Mouse (Mus musculus) large intestine, adult 2 months (tissue): Measurements from ENCODE around the gene Trpv4. TPM values are rescaled to one million over a fixed set of nuclear protein-coding genes. Genes with fewer than 3 reads are reported as not detected.

Source experiments
- DNase-seq: peaks from one replicate; pipeline ENCODE4 v3.0.0-alpha.2; 2012; ENCODE audit warnings: low read depth, low spot score
- WGBS: fragments of 180-500 bp; shearing (Covaris S2); methylation state at CpG from one replicate; pipeline ENCODE4 v1.1.7; 2018; 5-methylcytosine and 5-hydroxymethylcytosine counted together
- polyA plus RNA-seq: library from polyadenylated mRNA; depleted of rRNA; stranded (reverse); fragments of >200 nt; gene quantifications from 2 replicates; pipeline ENCODE4 v1.2.3, GENCODE M21; 2012

Trpv4 gene
- polyA plus RNA-seq, 1 experiment = 2.2 TPM

DNA sequence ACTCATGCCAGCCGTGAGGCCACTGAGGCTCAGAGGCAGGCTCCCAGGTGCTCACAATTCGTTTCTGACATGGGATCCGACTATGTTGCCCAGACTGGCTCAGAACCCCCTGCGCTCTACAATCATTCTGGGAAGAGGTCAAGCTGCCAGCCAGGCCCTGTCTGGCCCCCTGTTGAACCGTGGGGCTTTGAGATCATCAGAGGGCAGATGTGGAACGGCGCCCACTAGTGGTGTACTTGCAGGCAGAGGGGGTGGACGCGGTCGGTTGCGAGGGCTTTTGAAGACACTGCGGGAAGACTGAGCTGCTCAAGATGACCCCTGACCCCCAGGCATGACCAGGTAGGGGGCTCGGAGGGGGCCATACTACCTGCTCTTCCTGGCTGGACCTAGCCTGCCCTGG, 14.9 kb upstream of the Trpv4 start:
- DNase-seq = no peak
- WGBS = 90% methylated on average over 13 of the region's 13 CpGs

DNA sequence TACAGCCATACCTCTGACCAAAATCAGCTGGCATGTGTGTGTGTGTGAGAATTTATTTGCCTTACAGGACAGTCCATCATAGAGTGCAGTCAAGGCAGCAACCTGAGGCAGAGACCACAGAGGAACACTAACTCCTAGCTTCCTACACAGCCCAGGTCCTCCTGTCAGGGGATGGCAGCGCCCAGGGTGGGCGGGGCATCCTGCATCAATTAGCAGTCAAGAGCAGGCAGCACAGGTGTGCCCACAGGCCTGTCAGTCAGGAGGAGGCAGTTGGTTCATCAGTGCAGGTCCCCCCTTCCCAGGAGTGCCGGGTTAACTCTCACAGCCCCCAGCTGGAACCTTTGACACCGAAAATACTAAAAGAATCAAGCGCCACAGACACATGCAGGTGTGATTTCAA, 10.8 kb upstream of the Trpv4 start:
- DNase-seq = no peak
- WGBS = 92% methylated on average over 5 of the region's 5 CpGs

DNA sequence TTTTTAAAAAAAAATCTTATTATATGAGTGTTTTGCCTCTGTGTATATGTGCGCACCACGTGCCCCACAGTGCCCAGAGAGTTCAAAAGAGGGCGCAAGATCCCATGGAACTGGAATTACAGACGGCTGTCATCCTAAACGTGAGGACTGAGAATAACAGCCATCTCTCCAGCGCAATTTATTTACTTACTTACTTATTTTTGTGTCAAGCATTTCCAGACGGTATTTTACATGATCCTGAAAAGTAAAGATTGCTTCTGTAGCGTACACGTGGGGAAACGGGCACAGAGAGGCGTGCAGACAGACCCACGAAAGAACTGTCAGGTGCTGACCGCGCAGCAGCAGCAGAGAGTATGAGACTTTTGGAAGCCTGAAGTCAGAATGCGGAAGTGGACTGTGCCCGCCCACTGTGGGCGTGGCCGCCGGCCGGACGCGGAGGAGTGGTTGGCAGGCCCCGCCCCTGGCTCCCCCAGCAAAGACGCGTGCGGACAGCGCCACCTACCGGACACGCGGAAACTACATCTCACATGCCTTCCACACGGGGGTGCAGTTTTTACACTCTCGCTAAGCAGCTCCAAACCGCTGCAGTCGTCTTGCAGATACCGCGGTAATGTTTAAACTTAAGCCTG, 9.1 kb upstream of the Trpv4 start:
- peak; percentile 85 for DNase-seq
- 1% methylated on average over 36 of the region's 36 CpGs for WGBS

DNA sequence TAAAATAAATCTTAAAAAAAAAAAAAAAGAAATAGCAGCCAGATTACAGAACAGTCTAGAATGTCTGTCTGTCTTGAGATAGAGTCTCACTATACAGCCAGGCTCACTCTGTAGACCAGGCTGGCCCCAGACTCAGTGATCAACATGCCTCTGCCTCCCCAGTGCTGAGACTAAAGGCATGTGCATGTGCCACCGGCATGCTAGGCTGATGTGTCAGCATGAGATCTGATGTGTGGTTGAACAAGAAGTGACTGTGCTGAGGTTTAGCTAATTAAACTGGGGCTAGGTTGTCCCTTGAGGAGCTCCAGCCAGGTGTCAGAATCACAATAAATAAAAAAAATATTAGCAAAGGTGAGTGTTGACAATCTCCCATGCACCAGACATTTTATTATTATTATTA, 8.4 kb upstream of the Trpv4 start:
- WGBS = 61% methylated on average over 1 of the region's 1 CpGs
- no peak for DNase-seq

DNA sequence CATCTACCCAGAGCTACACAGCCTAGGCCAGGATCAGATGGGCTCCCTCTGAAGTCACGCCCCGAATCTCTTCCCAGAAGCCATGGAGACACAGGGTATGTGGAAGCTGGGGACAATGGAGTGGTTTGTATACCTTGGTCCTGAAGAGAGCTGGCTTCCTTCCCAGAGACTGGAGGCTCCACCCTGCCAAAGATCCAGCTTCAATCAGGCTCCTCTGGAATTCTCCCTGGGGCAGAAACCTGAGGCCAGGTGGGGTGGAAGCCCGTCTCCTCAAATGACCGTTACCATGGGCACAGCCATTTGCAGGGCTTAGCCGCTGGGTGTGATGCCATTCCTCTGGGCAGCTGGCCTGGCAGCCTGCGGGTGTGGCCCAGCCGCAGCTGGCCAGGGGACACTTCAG, 6.5 kb upstream of the Trpv4 start:
- DNase-seq = no peak
- 26% methylated on average over 7 of the region's 7 CpGs for WGBS

DNA sequence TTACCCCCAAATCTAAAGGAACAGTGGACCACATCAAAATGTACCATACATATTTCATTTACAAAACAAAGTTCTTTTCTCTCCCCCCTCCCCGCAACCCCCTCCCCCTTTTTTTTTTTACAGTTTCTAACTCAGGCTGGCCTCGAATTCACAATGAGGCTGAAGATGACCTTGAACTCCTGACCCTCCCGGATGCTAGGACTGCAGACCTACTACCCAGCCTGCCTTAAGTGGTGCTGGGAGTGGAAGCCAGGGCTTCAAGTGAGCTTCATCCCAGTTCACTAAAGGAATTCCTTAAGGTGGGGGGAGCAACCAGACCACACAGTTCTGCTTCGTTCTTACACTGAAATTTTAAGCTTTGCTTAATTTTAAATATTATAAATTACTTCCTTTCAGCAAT, 5.9 kb upstream of the Trpv4 start:
- WGBS = 64% methylated on average over 4 of the region's 4 CpGs
- DNase-seq = no peak

DNA sequence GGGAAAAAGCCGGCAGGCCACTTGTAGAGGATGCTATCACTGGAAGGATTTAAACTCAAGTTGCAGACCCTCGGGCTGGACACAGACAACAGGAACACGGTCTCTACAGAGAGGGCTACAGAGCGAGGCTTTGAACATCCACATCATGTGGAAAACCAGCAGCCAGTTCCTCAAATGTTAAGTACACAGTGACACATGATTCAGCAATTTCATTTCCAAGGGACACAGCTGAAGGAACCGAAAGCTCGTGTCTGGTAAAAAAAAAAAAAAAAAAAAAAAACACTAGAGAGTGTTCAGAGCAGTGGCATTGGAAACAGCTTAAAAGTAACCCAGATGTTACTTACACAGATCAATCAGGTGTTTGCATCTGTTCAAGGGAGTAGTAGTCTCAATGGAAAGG, 2.8 kb upstream of the Trpv4 start:
- no peak for DNase-seq
- 46% methylated on average over 6 of the region's 6 CpGs for WGBS

DNA sequence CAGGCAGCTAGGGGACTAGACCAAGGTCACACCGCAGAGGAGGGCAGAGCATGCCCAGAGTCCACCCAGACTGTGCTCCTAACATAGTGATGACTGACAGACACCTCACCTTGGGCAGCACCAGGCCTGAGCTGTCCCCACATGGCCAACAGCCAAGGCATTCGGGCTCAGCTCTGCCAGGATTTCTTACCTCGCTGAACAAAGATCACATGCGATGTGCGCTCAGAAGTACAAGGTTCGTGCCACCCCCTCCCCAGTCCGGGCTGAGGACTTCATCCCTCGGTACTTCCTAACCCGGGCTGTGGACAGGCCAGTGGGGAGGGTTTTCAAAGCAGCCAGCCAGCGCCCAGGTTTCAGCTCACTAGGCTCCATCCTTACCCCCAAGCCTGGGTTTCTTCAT, 795 bp downstream of the Trpv4 start:
- no peak for DNase-seq
- WGBS = 27% methylated on average over 10 of the region's 10 CpGs

DNA sequence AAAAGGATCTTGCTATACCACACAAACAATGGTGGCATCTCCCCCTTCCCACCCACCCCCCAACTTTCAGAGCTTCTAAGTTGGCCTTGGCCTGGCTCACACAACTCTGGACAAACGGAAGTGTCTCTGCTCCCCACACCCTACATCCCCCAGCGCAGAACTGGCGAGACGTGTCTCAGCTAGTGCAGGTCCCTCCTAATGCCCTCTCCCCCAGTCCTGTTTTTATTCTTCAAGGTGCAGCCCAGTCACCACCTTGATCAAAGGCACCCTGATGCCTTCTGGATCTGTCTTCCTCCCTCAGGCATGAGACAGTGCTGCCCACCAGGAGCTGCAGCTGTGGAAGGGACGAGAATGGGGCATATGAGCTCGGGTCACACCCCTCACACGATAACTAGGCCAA, 1.9 kb downstream of the Trpv4 start:
- 82% methylated on average over 7 of the region's 7 CpGs for whole genome bisulfite sequencing
- DNase-seq = no peak

DNA sequence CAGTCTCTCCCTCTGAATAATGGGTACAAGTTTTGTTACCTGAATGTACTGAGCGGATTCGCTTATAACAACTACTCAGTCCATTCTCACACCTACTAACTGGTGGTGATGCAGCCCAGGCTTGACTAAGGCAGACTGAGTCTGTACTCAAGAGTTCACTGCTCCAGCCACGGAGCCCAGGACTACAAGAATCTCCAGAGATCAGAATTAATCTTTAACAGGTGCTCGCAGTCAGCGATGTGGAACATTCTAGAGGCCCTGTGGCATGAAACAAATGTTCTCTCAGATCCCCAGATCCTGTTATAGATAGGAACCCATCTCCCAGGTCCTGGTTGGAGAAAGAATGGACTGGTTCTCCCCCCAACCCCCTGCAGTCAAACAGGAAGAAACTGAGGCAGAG, 2.5 kb downstream of the Trpv4 start:
- 74% methylated on average over 5 of the region's 5 CpGs for WGBS
- DNase-seq = no peak

DNA sequence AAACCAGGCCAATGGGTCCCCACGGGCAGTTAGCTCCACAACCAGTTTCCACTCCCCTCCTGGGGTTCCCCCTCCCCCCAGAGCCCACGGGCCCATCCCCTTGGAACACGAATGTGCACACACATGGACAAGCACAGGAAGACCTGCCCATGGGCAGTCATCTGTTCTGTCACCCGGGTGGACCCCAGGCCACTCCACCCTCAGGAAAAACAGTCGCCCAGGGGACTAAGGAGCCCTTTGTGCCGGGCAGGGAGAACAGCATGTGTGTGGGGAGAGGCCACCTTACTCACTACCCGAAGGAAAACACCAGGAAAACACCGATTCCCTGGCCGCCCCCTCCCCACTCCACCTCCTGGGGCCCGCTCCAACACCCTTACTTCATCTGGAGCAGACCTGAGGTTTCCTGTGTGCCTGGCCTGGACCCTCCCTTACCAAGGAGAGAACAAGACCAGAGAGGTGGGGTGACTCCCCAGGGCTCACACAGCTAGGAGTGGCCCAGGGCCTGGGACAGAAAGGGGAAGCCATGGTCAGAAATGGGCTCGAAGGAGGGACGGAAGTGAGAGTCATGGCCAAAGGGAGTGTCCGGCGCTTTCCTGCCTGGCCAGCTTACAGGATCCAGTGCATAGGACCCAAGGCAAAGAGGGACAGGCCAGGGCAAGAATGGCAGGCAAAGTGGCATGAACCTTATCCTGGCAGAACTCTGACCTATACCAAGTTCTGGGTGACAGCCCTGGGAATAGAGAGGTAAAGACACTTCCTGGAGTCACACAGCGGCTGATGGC, 4.4 kb downstream of the Trpv4 start:
- 55% methylated on average over 15 of the region's 15 CpGs for WGBS
- no peak for DNase-seq

DNA sequence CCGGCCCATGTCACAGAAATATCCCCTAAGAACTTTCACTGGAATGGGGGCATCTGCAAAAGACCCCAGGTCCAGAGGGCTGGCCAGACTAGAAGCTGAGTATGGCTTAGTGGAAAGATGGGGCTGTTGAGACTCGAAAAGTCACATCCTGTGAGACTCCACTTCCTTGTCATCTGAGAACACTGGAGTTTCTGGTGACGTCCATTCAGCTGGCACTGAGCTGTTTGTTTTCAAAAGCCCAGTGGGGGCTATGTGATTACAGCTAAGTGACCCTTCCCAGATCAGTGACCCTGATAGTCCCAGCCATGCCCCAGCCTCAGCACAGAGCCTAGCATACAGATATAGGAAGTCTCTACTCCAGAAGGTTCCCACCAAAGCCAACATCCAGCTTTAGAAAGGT, 6.8 kb downstream of the Trpv4 start:
- 40% methylated on average over 3 of the region's 3 CpGs for WGBS
- DNase-seq = no peak

DNA sequence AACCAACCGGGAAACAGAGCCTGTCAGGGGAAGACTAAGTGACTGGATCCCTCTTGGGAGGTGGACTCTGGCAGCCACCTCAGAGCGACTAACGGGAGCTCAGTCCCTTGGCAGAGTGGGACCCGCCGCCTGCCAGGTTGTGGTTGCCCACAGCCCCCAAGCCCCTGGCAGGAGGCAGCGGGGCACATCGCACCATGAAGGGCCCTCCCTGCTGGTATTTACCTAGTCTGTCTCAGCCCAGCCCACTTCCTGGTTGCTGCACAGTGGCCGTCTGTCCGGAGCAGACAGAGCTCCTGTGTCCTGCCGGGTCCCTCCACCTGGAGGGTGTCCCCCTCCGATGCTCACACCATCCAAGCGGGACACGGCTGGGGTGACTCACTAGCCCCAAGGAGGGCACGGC, 7.2 kb downstream of the Trpv4 start:
- DNase-seq = no peak
- WGBS = 37% methylated on average over 14 of the region's 14 CpGs

DNA sequence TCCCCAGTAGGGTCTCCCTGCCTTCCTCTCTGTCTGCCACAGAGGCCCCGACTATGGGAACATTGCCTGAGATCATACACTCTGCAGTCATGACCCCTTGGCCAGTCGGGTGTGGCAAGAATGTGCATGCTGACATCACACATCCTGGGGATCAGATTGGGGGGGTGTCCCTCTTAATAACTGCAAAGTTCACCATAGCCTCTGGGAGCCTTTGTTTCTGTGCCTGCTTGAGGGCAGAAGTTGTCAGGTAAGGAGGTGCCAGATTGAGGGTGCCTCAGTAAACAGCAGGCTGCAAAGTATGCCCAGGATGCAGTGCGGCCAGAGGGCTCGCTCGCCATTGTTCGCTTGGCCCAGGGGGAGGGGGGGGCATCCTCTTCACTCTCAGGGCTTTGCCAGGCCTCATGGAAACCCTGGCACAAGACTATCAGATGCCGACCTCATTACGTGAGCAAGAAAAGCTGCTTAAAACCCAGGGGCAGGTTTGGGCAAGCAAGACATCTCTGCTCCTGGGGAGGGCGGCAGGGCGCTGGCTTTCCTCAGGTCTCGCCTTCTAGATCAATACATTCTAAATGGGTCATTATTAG, 9.4 kb downstream of the Trpv4 start:
- WGBS = 85% methylated on average over 11 of the region's 11 CpGs
- no peak for DNase-seq

DNA sequence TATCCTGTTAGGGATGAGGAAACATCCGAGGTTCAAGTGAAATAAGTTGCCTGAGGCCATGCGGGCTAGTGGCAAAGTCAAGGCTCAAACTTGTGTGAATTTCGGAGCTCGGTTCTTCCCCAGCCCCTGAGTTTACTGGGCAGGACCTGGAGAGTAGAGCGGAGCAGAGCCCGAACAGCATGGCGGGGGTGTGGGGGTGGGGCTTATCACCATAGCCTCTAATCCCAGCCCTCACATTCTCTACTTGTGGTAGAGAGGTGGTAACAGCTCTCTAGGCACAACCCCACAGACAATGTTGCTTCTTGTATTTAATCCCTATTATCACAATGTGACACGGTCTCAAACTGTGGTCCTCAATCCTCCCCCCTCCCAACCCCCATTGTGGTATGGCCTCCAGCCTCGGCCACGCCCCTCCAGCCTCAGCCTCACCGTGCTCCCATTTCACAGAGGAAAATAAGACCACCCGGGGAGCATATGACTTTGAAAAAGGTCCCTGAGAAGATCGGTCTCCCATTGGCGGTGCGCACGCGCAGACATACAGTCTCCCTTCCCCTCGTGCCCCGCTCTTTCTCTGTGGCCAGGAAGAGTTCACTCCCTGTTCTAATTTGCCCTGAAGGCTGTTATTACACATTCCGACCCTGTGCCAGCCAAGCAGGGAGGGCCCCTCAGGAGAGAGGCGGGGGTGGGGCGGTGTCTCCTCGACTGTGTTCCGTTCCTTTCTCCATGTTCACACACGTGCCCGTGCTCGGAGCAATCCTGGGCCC, 10.8 kb downstream of the Trpv4 start:
- no peak for DNase-seq
- 3% methylated on average over 27 of the region's 27 CpGs for WGBS

DNA sequence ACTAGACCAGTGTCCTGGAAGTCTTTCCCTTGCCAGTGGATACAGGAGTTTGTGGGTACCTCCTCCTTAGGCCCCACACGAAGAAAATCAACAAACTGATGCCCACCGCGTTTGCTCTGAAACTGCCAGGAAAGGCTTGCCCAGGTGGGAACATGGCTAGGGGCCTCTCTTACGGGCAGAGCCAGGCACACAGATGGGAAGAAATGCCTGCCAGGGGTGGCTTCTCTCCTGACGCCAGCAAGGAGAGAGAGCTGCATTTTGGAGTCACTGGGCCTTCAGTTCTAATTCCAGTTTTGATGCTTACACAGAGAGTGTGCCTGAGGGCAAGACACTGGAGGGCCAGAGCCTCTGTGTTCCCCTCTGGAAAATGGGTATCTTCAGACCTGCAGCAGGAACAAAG, 12.3 kb downstream of the Trpv4 start:
- WGBS = 82% methylated on average over 5 of the region's 5 CpGs
- no peak for DNase-seq

DNA sequence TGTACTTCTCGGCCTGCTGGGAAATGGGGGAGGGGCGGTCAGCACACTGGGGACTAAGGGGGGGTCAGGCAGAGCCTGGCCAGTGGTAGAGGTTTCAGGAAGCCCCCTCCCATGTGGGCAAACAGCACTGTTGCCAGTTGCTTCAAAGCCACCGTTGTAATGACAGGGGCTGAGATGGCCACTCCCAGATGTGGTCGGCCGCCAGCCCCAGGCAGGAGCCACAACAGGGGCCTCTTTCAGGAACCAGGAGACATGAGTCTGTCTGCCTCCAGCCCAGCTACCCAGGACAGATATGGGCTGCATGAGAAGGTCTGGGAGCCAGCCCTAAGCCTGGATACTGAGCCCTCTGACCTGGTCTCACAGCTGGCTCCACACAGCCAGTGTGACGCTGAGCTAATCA, 13.3 kb downstream of the Trpv4 start:
- no peak for DNase-seq
- 31% methylated on average over 6 of the region's 6 CpGs for WGBS

DNA sequence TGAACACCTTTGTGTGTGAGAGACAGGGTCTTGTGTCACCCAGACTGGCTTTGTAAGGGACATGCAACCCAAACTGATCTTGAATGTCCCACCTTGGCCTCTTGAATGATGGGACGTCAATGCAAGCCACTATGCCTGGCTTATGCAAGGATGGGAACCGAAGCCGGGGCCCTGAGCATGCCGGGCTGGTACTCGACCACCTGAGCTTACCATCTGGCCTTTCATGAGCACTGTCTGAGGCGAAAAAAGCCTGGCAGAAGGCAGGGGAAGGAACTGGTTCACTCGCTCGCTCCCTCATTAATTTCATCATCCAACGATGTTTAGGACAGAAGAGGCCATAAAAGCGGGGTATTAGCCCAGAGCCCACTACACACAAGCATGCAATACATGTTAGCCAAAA, 17.4 kb downstream of the Trpv4 start:
- WGBS = 76% methylated on average over 10 of the region's 10 CpGs
- DNase-seq = no peak

DNA sequence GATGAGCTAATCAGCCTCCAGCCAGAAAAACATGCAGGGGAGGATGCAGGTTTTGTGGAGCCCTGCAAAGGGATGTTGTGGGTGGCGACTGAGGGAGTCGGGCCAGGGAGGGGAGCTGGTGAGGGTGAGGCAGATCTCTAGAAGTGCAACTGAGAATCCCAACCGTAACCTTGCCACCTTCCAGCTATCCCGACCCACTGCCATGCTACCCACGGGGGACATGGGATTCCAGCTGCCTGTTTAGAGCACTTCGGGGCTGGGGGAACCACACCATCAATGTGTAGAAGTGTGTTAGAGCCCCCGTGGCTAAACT, 18.6 kb downstream of the Trpv4 start:
- 27% methylated on average over 7 of the region's 7 CpGs for WGBS
- DNase-seq = no peak

DNA sequence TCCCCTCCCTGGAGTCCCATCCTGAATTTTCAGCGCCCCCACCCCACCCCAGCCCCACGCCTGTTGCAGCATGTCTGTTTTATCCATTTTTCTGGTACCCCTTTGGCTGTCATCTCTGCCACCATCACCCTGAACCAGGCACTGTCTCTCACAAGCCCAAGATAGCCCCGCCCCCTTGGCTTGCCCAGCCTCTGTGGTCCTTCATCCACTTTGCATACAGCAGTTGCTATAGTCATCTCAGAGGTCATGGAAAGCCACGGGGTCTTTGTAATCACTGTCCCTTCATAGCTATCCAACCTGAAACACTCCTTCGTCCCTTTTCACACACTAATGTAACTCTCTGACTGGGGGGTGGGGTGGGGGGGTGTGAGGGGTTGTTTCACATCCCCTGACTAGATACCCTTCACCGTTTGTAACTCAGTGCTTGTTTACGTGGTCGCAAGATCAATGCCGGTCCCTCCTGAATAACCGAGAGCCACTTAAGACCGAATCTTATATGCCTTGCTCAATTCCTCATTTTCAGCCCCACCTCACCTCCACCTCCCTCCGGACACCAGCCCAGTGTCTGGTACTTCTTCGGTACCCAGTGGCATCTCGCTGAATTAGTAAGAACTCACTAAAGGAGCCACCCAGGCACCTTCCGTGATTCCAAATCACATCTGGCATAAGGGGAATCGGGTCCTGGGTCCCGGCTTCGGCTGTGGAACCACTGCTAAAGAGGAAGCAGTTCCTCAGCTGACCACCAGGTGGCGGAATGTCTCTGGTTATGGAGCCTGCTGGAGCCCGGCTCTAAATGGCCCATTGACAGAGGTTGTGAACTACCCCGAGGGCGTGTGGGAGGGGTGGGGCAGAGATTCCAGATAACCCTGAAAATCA, 19.2 kb downstream of the Trpv4 start:
- 16% methylated on average over 22 of the region's 22 CpGs for WGBS
- DNase-seq = peak; percentile 69
